Mouse (Mus musculus) forebrain, embryonic 10.5 days (tissue): ENCODE measurements at regions not wholly inside any gene's neighbourhood (a gene's known extent, or its start where the extent isn't known, plus 50 kb on each side); places are given as distances from the start of the nearest gene placed in this dataset.

Experiments
- DNase-seq: peaks from one replicate; pipeline ENCODE4 v3.0.0-alpha.2; 2017; ENCODE audit warnings: low spot score; ENCODE audit errors: extremely low spot score
- H3K27ac ChIP-seq: fragments of 300-500 bp; sonication (generic); 2 replicates; pipeline ENCODE4 v1.5.1; 2016; ENCODE audit warnings: mild to moderate bottlenecking
- H3K27me3 ChIP-seq: fragments of 300-500 bp; sonication (generic); 2 replicates; pipeline ENCODE4 v1.6.1; 2016; ENCODE audit warnings: mild to moderate bottlenecking; ENCODE audit not compliant: poor library complexity, severe bottlenecking
- H3K36me3 ChIP-seq: fragments of 300-500 bp; sonication (generic); replicated peaks from 2 replicates; pipeline ENCODE4 v1.6.1; 2016; ENCODE audit warnings: mild to moderate bottlenecking, moderate library complexity
- H3K4me1 ChIP-seq: fragments of 300-500 bp; sonication (generic); 2 replicates; pipeline ENCODE4 v1.6.1; 2016
- H3K4me3 ChIP-seq: fragments of 300-500 bp; sonication (generic); 2 replicates; pipeline ENCODE4 v1.5.1; 2016; ENCODE audit warnings: mild to moderate bottlenecking, moderate library complexity
- H3K9me3 ChIP-seq: fragments of 300-500 bp; sonication (generic); 2 replicates; pipeline ENCODE4 v1.6.1; 2016; ENCODE audit warnings: mild to moderate bottlenecking, moderate library complexity
- WGBS: fragments of 180-500 bp; shearing (Covaris S2); methylation state at CpG from one replicate; pipeline ENCODE4 v1.1.7; 2016; 5-methylcytosine and 5-hydroxymethylcytosine counted together

DNA sequence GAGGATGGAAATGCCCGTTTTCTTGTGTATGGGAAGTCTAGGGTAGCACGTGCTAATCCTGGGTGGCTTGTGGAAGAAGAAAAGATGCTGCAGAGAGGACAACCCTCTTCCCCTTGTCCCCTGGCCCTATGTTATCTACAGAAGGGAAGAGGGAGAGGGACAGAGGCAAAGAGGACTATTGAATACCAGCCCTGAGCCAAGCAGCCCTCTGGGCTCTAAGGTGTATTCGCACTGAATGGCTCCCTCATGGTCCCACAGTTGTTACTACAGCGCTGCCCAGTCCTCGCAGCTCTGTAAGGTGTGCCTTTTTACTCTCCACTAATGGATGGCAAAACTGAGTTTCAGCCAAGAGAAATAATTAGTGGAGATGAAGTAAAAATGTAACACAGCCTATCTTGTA is 128.9 kb downstream of the Cd24a start:
- no peaks in the 10 kb centered on the region for H3K36me3 ChIP-seq
- WGBS, result 73% methylated on average over 5 of the region's 5 CpGs
- no peaks in the 10 kb centered on the region for H3K27me3 ChIP-seq
- no peak overlapping the region for H3K4me3 ChIP-seq
- DNase-seq, result no peak
- 0 out of 2 replicates have a peak, but pooled peaks cover 2% of the 10 kb centered on the region for H3K4me1 ChIP-seq
- no peak overlapping the region for H3K27ac ChIP-seq
- no peaks in the 10 kb centered on the region for H3K9me3 ChIP-seq

DNA sequence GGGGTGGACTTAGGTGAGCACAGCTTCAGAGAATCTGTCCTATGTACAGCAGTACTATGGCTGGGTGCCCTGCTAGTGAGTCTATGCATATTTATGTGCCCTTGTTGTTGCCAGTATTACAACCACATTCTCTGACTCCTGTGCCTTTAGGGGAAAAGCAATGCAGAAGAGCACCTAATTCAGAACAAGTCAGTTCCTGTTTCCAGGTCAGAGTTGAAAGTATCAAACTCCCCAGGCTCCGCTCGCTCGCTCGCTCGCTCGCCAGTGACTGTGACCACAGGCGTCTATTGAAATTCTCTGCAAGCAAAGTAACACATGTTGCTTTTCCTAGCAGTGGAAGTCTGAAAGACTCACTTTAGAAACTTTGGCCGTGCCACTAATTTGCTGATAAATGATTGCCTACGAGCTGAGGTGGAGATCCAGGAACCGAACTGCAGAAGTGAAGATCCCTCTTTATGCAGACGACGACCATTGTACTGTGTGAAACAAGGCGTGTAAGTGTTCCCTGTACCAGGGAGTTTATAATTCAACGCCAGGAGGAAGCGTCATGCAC is 129.8 kb downstream of the Cd24a start:
- Histone ChIP-seq H3K27ac (no peak overlapping the region), H3K4me1 (0 out of 2 replicates have a peak, but pooled peaks cover 2% of the 10 kb centered on the region), H3K36me3 (no peaks in the 10 kb centered on the region), H3K9me3 (no peaks in the 10 kb centered on the region), H3K4me3 (no peak overlapping the region), H3K27me3 (no peaks in the 10 kb centered on the region)
- 77% methylated on average over 15 of the region's 15 CpGs for WGBS
- no peak for DNase-seq

DNA sequence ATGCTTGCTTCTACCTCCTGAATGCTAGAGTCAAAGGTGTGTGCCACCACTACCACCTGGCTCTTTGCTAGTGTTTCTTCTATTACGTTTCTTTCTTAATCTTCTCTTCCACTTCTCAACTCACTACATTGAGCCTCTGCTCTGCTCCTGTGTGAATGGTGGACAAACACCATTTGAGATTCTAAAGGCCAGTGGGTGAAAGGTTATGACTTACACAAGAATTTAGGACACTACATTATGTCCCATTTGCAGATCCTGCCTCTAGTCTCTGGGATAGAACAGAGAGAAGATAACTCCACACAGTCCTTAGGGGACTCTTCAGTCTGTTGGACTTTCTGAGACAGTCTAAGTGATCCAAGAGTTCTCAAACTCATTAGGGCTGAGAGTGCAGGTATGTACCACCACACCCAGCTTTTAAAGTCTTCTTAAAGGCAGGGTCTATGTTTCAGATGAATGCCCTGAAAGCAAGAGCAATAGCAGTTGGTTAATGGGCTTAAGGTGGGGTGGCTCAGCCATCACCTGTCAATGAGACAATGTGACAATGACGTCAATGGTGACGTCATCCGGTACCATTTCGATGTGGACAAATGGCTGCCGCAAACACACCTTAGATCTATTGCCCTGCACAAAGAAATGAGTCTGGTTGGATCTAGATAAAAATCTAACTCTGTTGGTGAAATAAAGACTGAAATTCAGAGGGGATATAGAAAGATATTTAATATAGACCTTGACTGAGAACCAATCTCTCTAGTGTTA is 131.4 kb downstream of the Cd24a start:
- H3K9me3 ChIP-seq, result no peaks in the 10 kb centered on the region
- WGBS, result 93% methylated on average over 6 of the region's 6 CpGs
- H3K4me1 ChIP-seq, result 0 out of 2 replicates have a peak, but pooled peaks cover 2% of the 10 kb centered on the region
- DNase-seq, result no peak
- no peak overlapping the region for H3K4me3 ChIP-seq
- H3K36me3 ChIP-seq, result no peaks in the 10 kb centered on the region
- no peaks in the 10 kb centered on the region for H3K27me3 ChIP-seq
- H3K27ac ChIP-seq, result no peak overlapping the region

DNA sequence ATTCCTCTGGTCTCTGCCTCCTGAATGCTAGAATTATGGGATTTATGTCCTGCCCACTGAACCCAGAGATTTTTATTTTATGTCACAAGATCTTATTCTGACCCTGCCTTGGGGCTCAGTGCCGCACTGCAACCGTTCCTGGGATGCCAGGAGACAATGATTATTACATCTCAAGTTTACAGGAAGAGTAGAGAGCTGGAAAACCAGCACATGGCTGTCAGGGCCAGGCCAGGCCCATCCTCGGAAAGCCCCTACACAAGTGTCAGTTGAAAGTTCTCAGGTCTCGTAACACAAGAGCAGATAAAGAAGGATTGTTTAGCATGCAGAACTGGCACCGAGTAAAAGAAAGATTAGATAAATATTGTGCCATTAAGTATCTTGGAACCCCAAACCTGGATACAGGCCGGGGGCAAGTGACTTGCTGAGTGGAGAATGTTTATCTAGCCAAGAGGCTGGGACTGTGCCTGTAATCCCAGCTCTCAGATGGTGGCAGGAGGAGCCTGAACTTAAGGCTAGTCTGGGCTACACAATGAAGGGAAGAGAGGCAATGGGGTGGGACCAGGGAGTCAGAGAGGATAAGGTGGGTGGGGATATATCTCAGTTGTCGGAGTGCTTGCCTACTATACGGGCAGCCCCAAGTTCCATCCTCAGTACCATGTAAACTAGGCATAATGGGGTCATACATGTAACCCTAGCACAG is 132.3 kb downstream of the Cd24a start:
- Histone ChIP-seq H3K36me3 (no peaks in the 10 kb centered on the region), H3K4me3 (no peak overlapping the region), H3K27me3 (no peaks in the 10 kb centered on the region), H3K9me3 (no peaks in the 10 kb centered on the region), H3K4me1 (0 out of 2 replicates have a peak, but pooled peaks cover 2% of the 10 kb centered on the region), H3K27ac (no peak overlapping the region)
- WGBS, result 87% methylated on average over 8 of the region's 8 CpGs
- DNase-seq, result no peak

DNA sequence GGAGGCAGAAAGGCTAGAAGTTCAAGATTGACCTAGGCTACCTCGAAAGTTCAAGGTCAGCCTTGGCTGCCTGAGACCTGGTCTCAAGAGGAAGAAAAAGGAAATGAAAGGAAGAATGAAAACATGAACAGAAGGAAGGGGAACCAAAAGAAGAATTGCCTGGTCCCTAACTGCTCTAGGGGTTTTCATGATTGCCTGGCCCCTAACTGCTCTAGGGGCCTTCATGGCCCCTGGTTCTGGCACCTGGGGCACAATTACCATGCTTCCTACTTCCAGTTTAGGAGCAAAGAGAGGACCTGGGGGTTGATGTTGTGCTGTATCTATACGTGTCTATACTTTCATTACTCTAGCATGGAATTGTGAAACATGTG is 132.8 kb downstream of the Cd24a start:
- H3K27me3 ChIP-seq, result no peaks in the 10 kb centered on the region
- no peak overlapping the region for H3K4me3 ChIP-seq
- H3K9me3 ChIP-seq, result no peaks in the 10 kb centered on the region
- WGBS, result 78% methylated on average over 2 of the region's 2 CpGs
- DNase-seq, result no peak
- no peak overlapping the region for H3K27ac ChIP-seq
- no peaks in the 10 kb centered on the region for H3K36me3 ChIP-seq
- 0 out of 2 replicates have a peak, but pooled peaks cover 2% of the 10 kb centered on the region for H3K4me1 ChIP-seq

DNA sequence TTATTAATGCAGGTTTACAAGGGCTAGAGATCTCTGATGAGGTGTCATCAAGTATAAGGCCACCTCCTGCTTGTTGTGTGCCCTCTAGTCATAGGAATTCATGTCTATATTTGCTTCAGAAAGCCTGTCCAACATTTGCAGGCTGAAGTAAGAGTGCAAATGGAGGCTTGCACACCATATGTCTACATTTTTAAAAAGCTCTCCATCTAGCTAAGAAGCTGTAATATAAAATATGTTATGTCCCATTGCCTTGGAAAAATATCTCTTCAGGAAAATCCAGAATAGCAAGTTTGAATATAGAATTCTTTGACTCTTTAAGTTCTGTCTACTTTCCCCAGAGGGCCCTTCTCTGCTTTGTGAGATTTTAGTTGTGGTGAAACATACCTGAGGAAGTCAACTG is 134.6 kb downstream of the Cd24a start:
- no peak for DNase-seq
- no peak overlapping the region for H3K4me3 ChIP-seq
- H3K9me3 ChIP-seq, result no peaks in the 10 kb centered on the region
- H3K36me3 ChIP-seq, result no peaks in the 10 kb centered on the region
- no peaks in the 10 kb centered on the region for H3K4me1 ChIP-seq
- H3K27me3 ChIP-seq, result no peaks in the 10 kb centered on the region
- H3K27ac ChIP-seq, result no peak overlapping the region

DNA sequence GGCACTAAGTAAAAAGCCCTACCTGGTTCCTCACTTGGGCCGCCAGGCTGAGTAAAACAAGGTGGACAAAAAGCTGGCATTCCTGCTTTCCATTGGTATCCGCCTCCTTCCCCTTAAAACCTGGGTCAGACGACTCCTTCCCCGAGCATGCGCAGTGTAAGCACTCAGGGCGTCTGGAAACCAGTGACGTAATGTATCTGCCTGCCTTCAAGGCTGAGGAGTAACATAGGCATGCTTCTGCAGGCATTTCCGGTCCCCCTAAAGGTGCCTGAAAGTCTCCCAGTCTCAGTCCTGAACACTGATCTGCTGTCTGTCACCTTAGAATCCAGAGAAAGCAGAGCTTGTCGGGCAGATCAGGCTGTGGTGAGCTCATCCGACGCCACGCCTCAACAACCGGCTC is 140.7 kb downstream of the Cd24a start:
- Histone ChIP-seq H3K27me3 (peaks cover 24% of the 10 kb centered on the region), H3K4me1 (peaks cover 25% of the 10 kb centered on the region), H3K36me3 (no peaks in the 10 kb centered on the region), H3K9me3 (no peaks in the 10 kb centered on the region), H3K27ac (no peak overlapping the region), H3K4me3 (no peak overlapping the region)
- no peak for DNase-seq
- 59% methylated on average over 13 of the region's 13 CpGs for WGBS

DNA sequence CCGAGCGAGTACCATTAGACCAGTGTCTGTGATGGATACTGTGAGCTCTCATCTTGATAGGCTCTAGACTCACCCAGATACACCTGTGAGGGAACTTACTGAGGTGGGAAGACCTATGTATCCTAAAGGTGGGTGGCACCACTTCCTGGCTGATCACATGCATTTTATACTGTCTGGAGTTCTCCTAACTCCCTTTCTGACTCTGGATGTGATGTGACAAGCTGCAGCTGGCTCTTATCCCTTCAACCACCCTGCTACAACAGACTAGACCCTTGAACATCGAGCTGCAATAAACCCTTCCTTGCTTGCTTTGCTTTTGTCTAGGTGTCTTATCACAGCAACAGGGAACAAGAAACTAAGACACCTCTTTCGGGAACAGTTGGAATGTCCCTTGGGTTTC is 143.3 kb downstream of the Cd24a start:
- no peak for DNase-seq
- peaks cover 45% of the 10 kb centered on the region for H3K27me3 ChIP-seq
- H3K27ac ChIP-seq, result no peak overlapping the region
- WGBS, result 86% methylated on average over 4 of the region's 4 CpGs
- H3K4me1 ChIP-seq, result peaks cover 35% of the 10 kb centered on the region
- H3K9me3 ChIP-seq, result no peaks in the 10 kb centered on the region
- no peaks in the 10 kb centered on the region for H3K36me3 ChIP-seq
- no peak overlapping the region for H3K4me3 ChIP-seq

DNA sequence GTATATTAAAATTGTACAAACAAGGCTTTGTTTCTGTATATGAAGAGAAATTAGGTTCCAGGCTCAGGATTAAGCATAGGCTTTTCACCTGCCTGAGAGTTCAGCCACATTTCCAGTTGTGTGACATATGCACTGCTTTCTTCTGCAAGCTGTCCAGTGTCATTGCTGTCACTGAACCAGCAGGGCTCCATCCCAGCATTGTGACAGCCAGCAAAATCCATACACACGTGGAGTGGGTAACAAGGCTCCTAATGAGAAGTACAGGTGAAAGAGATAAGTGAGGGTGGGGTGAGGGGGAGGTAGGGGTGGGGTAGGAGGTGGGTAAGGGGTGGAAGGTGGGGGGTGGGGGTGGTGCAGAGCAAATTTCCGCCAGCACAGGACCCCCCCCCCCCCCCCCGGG is 144.1 kb downstream of the Cd24a start:
- WGBS, result 0% methylated on average over 3 of the region's 3 CpGs
- no peaks in the 10 kb centered on the region for H3K36me3 ChIP-seq
- H3K27ac ChIP-seq, result peak overlapping the region; percentile 83; the same call in 1 of the 2 replicates
- H3K27me3 ChIP-seq, result peaks cover 45% of the 10 kb centered on the region
- H3K4me3 ChIP-seq, result peak overlapping the region; percentile 52; the same call in 1 of the 2 replicates
- H3K4me1 ChIP-seq, result peaks cover 35% of the 10 kb centered on the region
- H3K9me3 ChIP-seq, result no peaks in the 10 kb centered on the region
- DNase-seq, result no peak

DNA sequence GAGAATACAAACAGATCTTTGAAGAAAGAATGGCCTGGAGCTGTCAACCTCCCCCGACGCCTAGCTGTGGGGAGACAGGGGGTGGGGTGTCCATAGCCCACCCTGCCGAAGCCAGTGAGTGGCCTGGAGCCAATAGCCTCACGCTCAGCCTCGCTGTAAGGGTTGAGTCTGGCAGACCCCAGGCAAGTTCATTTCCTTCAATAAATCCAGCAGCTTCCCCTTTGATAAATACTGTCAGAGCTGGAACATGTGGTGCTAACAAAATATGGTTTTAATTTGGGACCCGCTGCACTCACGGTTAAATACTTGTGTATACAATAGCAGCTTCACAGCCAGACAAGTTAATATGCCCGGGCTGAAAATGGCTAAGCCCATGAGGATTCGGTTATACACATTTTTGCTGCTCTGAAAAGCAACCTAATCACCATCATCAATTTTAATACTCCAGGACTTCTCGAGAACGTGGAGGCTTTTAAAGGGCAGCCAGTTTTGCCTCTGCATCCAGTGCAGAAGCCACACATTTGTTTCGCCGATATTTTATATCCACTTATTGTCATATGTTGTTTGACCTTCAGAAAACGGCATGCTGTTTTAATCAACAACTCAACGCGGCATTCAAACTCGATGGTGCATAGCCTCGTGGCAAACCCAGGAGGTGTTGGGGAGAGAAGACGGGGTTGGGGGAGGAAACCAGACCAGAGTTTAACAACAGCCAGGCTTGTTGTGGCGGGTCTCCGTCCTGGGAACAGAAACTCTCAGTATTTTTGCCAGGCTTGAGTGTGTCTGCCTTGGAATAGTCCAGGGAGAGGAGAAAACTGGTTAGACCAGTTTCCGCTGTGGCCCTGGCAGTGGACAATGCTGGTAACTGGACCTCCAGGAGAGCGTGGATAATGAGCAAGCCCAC is 144.9 kb downstream of the Cd24a start:
- WGBS, result 7% methylated on average over 23 of the region's 23 CpGs
- peaks cover 45% of the 10 kb centered on the region for H3K27me3 ChIP-seq
- peaks cover 35% of the 10 kb centered on the region for H3K4me1 ChIP-seq
- peak overlapping the region; percentile 52 for H3K4me3 ChIP-seq
- DNase-seq, result peak; percentile 50
- peak overlapping the region; percentile 83 for H3K27ac ChIP-seq
- no peaks in the 10 kb centered on the region for H3K9me3 ChIP-seq
- H3K36me3 ChIP-seq, result no peaks in the 10 kb centered on the region

DNA sequence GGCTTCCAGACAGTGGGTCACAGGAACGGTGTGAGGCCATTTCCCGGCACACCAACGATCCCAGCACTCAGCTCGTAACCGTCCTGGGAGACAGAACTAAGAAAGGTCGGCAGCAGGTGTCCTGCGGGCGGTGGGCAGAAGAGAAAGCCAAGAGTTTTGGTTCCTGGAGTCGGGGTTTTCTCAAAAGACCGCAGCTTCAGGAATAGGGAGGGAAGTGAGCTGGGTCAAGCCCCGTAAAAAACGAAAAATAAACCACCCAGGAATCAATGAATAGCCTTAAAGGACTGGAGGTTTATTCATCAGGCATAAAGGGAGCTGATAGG is 145.5 kb downstream of the Cd24a start:
- peak overlapping the region; percentile 83 for H3K27ac ChIP-seq
- no peaks in the 10 kb centered on the region for H3K9me3 ChIP-seq
- WGBS, result 2% methylated on average over 12 of the region's 12 CpGs
- no peaks in the 10 kb centered on the region for H3K36me3 ChIP-seq
- peaks cover 45% of the 10 kb centered on the region for H3K27me3 ChIP-seq
- peaks cover 35% of the 10 kb centered on the region for H3K4me1 ChIP-seq
- peak; percentile 48 for DNase-seq
- H3K4me3 ChIP-seq, result peak overlapping the region; percentile 52

DNA sequence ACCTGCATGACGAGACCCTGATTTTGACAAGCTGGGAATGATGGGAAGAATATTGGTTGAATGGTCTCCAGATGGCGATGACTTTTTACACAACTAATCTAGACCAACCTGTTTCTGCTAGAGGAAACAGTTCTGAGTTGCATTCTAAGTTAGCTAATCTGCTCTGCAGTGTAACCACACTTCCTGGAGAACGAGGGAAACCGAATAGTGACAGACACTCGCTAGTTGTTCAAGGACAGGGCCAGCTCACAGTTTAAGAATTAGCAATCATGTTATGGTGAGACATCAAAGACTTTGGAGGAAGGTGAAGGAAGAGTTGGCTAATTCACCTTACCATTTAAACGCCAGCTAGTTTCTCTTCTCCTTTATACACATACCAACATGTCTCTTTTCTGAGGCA is 149.7 kb downstream of the Cd24a start:
- Histone ChIP-seq H3K4me3 (no peak overlapping the region), H3K9me3 (no peaks in the 10 kb centered on the region), H3K4me1 (peaks cover 25% of the 10 kb centered on the region), H3K36me3 (no peaks in the 10 kb centered on the region), H3K27me3 (peaks cover 21% of the 10 kb centered on the region), H3K27ac (no peak overlapping the region)
- DNase-seq, result no peak
- WGBS, result 86% methylated on average over 6 of the region's 6 CpGs
